Mouse (Mus musculus) embryonic fibroblast, embryonic 13.5 days (primary cell): Measurements from ENCODE around the gene Mgea5.

Experiments
- CTCF ChIP-seq: IDR thresholded peaks from 2 replicates; pipeline ENCODE4 v1.5.1; 2011; ENCODE audit warnings: mild to moderate bottlenecking, control low read depth, low read length, moderate library complexity, borderline replicate concordance; ENCODE audit not compliant: insufficient read depth
- POLR2A ChIP-seq: IDR thresholded peaks from 2 replicates; pipeline ENCODE4 v1.6.1; 2011; ENCODE audit warnings: low read depth, mild to moderate bottlenecking, control low read depth, low read length, moderate library complexity

- TF ChIP-seq CTCF (no peak), POLR2A (peak; percentile 86)
These were observed 418 bp upstream of the Mgea5 start for GRCm38 (mm10) chr19:45783933-45784576.
